Mouse (Mus musculus) testis, adult 2 months (tissue): ENCODE data around the gene Zfp687.

ENCODE experiments used
- CTCF ChIP-seq: fragments of 200-500 bp; IDR thresholded peaks from 2 replicates; pipeline ENCODE4 v1.5.1; 2012; ENCODE audit warnings: low read depth, mild to moderate bottlenecking, inconsistent platforms, low read length, moderate library complexity; ENCODE audit not compliant: control insufficient read depth, insufficient read depth, insufficient replicate concordance
- POLR2A ChIP-seq: fragments of 200-500 bp; IDR thresholded peaks from 2 replicates; pipeline ENCODE4 v1.6.1; 2012; ENCODE audit warnings: low read depth, mild to moderate bottlenecking, inconsistent platforms, low read length, moderate library complexity; ENCODE audit not compliant: control insufficient read depth

GRCm38 (mm10) chr3:94989159-94989761 lies 26.0 kb downstream of the Zfp687 start:
- TF ChIP-seq POLR2A (no peak), CTCF (no peak)
